Mouse (Mus musculus): ENCODE measurements around the gene Aldh3b3.

Aldh3b3 gene

DNA sequence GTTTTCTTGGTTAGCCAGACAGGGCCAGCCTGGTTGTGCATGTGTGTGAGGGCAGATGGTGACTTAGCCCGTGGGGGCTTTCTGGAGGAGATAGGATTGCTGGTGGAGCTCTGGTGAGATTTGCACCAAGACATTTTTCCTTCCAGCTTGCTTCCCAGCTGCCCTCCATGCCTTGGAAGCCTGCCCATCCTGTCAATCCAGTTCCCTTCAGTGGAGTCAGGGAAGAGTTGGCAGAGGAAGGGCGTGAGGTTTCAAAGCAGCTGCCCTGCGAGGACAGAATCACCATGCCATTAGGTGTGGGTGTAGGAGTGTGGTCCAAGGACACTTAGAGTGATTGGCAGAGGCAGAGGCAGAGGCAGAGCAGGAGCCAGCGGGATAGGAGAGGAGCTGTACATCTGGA lies at the start of gene Aldh3b3:
Gene Aldh3b3, plus strand, starts transcription at position 176 of the 400 bp plus-strand sequence.
- DNase-seq = peak; percentile 40 to 65

DNA sequence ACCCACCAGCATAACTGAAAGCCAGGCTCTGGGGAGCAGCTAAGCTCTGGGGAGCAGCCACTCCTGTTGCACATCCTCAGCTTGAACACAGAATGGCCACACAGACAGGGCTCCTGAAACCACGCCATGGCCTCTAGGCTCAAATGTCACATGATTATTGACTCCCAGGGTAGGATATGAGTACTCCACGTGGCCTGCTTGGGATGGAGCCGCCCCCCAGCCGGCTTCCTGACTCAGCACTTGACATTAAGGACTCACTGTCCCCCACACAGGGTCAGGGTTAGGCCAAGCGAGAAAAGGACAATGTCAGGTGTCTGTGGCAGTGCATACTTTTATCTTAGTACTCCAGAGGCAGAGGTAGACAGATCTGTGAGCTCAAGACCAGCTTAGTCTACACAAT lies 48.2 kb upstream of the Aldh3b3 start:
- DNase-seq = peak in 1 of 2 experiments; percentile 33

DNA sequence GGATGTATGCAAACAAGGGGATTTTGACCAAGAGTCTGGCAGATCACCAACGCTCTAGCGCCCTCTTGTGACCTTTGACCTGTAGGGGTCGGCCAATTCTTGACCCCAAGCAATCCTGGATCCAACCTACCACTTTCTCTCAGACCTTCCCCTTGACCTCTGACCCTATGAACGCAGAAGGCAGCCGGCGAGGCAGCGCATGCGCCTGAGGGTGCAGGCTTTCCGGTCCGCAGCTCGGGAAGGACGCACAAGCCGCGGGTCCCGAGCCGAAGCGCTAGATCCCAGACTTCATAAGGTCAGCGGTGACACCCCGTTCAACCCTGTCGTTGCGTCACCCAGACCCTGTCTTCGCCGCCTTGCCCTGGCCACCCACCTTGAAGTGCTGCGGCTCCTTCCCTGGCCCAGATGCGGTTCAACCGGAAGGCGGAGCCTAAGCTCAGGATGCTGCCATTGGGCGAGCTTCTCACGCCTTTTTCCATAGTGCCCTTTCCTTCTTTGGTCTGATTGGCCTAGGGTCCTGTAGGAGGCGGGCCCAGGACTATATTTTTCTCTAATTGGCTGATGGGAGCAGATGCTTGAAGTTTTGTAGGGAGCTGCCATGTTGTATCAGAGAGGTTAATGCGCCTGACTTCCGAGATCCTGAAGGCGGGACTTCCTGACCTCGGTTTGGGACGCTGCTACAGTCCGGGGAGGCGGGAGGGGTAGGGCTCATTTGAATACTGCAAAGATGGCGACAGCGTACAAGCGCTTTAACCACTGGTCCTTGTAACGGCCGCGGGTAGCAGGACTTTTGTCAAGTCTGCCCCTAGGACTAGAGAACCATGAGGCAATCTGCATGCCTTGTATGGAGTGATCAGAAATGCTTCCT lies 45.9 kb upstream of the Aldh3b3 start, which contains the start of gene Ndufs8:
Gene Ndufs8, minus strand, starts transcription at position 438 of the 868 bp plus-strand sequence.
- DNase-seq = peak; percentile 93 to 98

- DNase-seq = no peak
Measured at GRCm38 (mm10) chr19:3913692-3914091, 44.8 kb upstream of the Aldh3b3 start.

DNA sequence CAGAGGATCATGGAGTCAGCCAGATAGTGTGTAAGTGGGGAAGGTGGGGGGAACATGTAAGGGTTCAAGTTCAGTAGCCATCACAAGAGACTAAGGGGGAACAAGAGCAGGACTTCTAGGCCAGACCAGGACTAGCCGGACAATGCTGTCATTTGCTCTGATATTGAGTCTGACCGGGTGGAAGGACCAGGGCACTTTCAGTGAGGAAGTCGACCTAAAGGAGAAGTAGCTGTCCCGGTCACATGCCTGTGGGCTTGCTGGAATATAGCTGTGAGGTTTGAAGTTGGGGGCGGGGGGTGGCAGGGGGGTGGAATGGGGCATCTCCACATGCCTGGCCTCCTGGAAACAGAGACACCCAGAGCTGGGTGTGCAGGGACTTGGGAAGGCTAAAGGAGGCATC lies 43.9 kb upstream of the Aldh3b3 start:
- no peak for DNase-seq

- no peak for DNase-seq
Measured at GRCm38 (mm10) chr19:3916727-3917126, 41.7 kb upstream of the Aldh3b3 start.

DNA sequence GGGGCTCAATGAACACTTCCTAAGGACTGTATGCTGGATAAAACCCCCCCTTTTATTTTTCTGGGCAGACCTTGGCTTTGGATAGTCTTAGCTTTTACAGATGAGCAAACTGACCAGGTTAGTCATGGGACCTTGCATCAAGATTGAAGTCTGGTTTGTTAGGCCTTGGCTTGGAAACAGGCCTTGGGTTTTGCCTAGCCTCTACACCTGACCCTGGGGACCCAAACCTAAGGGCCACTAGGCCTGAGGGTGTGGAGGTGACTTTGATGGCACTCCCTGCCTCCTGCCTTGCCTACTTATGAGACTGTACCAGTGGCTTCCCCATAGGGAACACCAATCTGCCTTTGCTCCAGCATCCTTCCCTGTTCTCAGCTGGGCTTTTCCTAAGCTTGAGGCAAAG lies 38.5 kb upstream of the Aldh3b3 start:
- DNase-seq = no peak

GRCm38 (mm10) chr19:3922661-3923371 lies 35.6 kb upstream of the Aldh3b3 start:
- DNase-seq = no peak

GRCm38 (mm10) chr19:3923586-3923985 lies 34.9 kb upstream of the Aldh3b3 start:
- DNase-seq = peak in 1 of 2 experiments; percentile 54

GRCm38 (mm10) chr19:3924190-3924589 lies 34.3 kb upstream of the Aldh3b3 start:
- DNase-seq = no peak

GRCm38 (mm10) chr19:3924868-3925267 lies 33.6 kb upstream of the Aldh3b3 start:
- DNase-seq = no peak

DNA sequence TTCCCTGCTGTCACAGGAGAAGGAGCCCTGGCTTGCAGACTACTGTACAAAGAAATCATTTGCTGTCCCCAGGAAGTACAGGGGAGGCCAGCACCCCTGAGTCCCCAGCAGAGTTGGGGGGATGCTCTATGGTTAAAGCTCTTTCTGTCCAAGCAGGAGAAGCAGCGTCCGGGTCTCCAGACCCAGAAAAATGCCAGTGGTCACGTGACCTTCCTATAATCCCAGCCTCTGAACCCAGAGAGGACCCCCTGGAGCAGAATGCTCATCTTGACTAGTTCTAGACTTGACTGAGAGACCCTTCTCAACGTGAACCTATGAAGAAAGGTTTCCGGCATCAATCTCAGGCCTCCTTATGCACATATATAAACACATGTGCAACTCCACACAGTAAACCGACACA lies 32.6 kb upstream of the Aldh3b3 start:
- no peak for DNase-seq

GRCm38 (mm10) chr19:3926279-3926678 lies 32.2 kb upstream of the Aldh3b3 start:
- peak in 1 of 2 experiments; percentile 39 for DNase-seq

- no peak for DNase-seq
Measured at GRCm38 (mm10) chr19:3926685-3927084, 31.8 kb upstream of the Aldh3b3 start.

GRCm38 (mm10) chr19:3927989-3928388 lies 30.5 kb upstream of the Aldh3b3 start:
- no peak for DNase-seq

GRCm38 (mm10) chr19:3928779-3929178 lies 29.7 kb upstream of the Aldh3b3 start:
- DNase-seq = no peak

DNA sequence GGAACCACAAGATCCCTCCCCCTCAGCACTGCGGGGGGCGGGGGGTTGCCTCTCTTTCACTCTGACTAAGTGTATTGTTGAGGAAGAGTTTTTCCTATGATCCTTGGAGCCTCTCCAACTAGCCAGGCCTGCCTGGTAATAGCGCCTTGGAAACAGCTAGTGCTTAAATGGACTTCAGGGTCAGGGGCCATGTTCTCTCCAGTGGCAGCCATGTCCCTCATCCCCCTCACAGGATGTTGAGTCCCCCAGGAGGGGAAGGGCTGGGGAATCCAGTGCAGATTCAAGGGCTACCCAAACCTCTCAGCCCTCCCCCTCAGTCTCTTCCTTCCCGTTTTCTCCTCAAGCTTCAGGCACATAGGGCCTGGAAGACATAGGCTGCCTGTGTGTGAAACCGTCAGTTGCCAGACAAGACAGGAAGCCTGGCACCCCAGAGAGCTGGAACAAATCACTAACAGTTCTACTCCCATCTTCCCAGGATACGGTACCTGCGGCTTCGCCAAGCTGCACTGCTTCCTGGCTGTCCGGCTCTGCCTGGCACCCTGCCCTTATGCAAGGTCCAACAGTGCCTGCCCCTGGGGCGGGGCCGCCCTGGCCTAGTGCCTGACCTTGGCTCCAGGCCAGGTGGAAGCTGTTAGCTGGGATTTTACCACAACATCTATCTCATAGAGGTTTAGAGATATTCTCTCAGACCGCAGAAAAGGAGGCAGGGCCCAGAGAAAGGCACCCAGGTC lies 29.1 kb upstream of the Aldh3b3 start, which contains the start of gene Aldh3b1:
Gene Aldh3b1, minus strand, starts transcription at position 598 of the 731 bp plus-strand sequence.
- peak; percentile 97 to 99 for DNase-seq

DNA sequence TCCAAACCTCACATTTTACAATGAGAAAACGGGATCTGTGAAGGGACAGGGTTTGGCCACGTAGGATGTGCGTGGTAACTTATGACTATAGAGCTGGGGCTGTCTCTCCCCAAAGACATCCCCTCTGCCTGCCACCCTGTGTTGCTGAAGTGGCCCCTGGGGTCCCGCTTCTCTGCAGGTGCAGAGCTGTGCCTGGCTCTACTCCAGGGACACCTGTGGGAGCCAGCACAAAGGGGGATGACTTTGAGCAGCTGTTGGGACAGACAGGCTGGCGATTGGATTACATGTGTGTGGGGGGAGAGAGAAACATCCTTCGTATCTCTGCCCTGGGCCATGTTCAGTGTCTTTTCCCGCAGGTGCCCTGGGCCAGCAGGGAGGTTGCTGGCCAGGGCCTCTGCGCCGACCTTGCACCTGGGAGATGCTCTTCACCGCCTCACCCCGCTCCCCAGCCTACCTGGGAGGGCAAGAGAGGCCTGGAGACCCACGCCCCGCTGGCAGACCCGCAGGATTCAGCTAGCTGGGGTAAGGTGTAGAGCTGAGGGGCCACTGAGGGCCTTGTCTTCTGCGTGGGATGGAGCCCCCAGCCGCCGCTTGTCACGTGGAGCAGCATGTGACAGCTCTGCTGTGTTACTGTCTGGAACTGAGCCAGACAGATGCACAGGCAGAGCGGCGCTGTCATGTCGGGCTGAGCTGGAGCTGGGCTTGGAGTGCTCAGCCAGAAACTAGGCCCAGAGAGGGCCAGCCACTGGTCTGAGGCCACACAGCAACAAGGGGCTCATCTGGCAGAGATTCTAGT lies 28.0 kb upstream of the Aldh3b3 start:
- no peak for DNase-seq

GRCm38 (mm10) chr19:3931716-3932115 lies 26.7 kb upstream of the Aldh3b3 start:
- no peak for DNase-seq

- DNase-seq = peak; percentile 76 to 82
Measured at GRCm38 (mm10) chr19:3935032-3935895, 23.2 kb upstream of the Aldh3b3 start, which contains the start of gene Unc93b1. TSS of gene Unc93b1 (plus strand) at chr19:3935186.
